Mouse (Mus musculus): Measurements from ENCODE around the gene Ubxn11.

Gene Ubxn11

GRCm38 (mm10) chr4:134118126-134118800 lies 15.9 kb downstream of the Ubxn11 start:
- DNase-seq (ENCODE audit: extremely low spot score): no peak

GRCm38 (mm10) chr4:134119042-134119441 lies 16.7 kb downstream of the Ubxn11 start:
- DNase-seq (ENCODE audit: extremely low spot score): no peak

- DNase-seq (ENCODE audit: extremely low spot score): no peak
Observed at GRCm38 (mm10) chr4:134119644-134120043, 17.3 kb downstream of the Ubxn11 start.

- no peak for DNase-seq (ENCODE audit: extremely low spot score)
Observed at GRCm38 (mm10) chr4:134120192-134120805, 17.9 kb downstream of the Ubxn11 start.

- DNase-seq (ENCODE audit: extremely low spot score): no peak
Observed at GRCm38 (mm10) chr4:134120916-134121315, 18.5 kb downstream of the Ubxn11 start.

- DNase-seq (ENCODE audit: extremely low spot score): no peak
Observed at GRCm38 (mm10) chr4:134121571-134121970, 19.2 kb downstream of the Ubxn11 start.

- no peak for DNase-seq (ENCODE audit: extremely low spot score)
Observed at GRCm38 (mm10) chr4:134122281-134122680, 19.9 kb downstream of the Ubxn11 start.

GRCm38 (mm10) chr4:134123147-134123546 lies 20.8 kb downstream of the Ubxn11 start:
- DNase-seq (ENCODE audit: extremely low spot score): no peak

GRCm38 (mm10) chr4:134123680-134124551 lies 21.5 kb downstream of the Ubxn11 start:
- DNase-seq (ENCODE audit: extremely low spot score): peak; percentile 67

GRCm38 (mm10) chr4:134125383-134126060 lies 23.2 kb downstream of the Ubxn11 start:
- DNase-seq (ENCODE audit: extremely low spot score): no peak

GRCm38 (mm10) chr4:134126300-134127120 lies 24.1 kb downstream of the Ubxn11 start:
- DNase-seq (ENCODE audit: extremely low spot score): no peak

GRCm38 (mm10) chr4:134127121-134127455 lies 24.7 kb downstream of the Ubxn11 start:
- DNase-seq (ENCODE audit: extremely low spot score): no peak

GRCm38 (mm10) chr4:134127793-134128192 lies 25.4 kb downstream of the Ubxn11 start:
- no peak for DNase-seq (ENCODE audit: extremely low spot score)

- peak; percentile 88 for DNase-seq (ENCODE audit: extremely low spot score)
Observed at GRCm38 (mm10) chr4:134128221-134128982, 26.0 kb downstream of the Ubxn11 start, which contains the start of gene Sh3bgrl3. Gene Sh3bgrl3 (minus strand): TSS chr4:134128789.

- no peak for DNase-seq (ENCODE audit: extremely low spot score)
Observed at GRCm38 (mm10) chr4:134128983-134129362, 26.6 kb downstream of the Ubxn11 start.

GRCm38 (mm10) chr4:134129482-134129881 lies 27.1 kb downstream of the Ubxn11 start:
- no peak for DNase-seq (ENCODE audit: extremely low spot score)

GRCm38 (mm10) chr4:134132117-134132516 lies 29.7 kb downstream of the Ubxn11 start:
- DNase-seq (ENCODE audit: extremely low spot score): no peak

- no peak for DNase-seq (ENCODE audit: extremely low spot score)
Observed at GRCm38 (mm10) chr4:134132519-134133095, 30.2 kb downstream of the Ubxn11 start.

- no peak for DNase-seq (ENCODE audit: extremely low spot score)
Observed at GRCm38 (mm10) chr4:134136280-134136926, 34.0 kb downstream of the Ubxn11 start.

GRCm38 (mm10) chr4:134138857-134139256 lies 36.5 kb downstream of the Ubxn11 start:
- no peak for DNase-seq (ENCODE audit: extremely low spot score)
